Mouse (Mus musculus) bone marrow macrophage, adult 2 months (primary cell): ENCODE measurements around the gene Catsperz. TPM values are rescaled to one million over a fixed set of nuclear protein-coding genes. Genes with fewer than 3 reads are reported as not detected.

Experiments used
- H3K27ac ChIP-seq: 2 replicates; pipeline ENCODE4 v1.5.1; 2012; ENCODE audit warnings: low read depth, low read length; ENCODE audit not compliant: insufficient read depth
- H3K4me1 ChIP-seq: 2 replicates; pipeline ENCODE4 v1.6.1; 2012; ENCODE audit warnings: low read length; ENCODE audit not compliant: control insufficient read depth, insufficient read depth
- H3K4me3 ChIP-seq: 2 replicates; pipeline ENCODE4 v1.5.1; 2012; ENCODE audit warnings: mild to moderate bottlenecking, low read length, moderate library complexity; ENCODE audit not compliant: insufficient read depth
- CTCF ChIP-seq: IDR thresholded peaks from 2 replicates; pipeline ENCODE4 v1.5.1; 2012; ENCODE audit warnings: low read depth, mild to moderate bottlenecking, low read length, moderate library complexity
- POLR2A ChIP-seq: IDR thresholded peaks from 2 replicates; pipeline ENCODE4 v1.6.1; 2012; ENCODE audit warnings: mild to moderate bottlenecking, low read depth, low read length, borderline replicate concordance
- polyA plus RNA-seq: library from polyadenylated mRNA; stranded (reverse); fragments of >200 nt; gene quantifications from 2 replicates; pipeline ENCODE4 v1.2.4, GENCODE M21; 2012; ENCODE audit not compliant: missing spikeins, insufficient read depth, insufficient read length

Gene Catsperz
- polyA plus RNA-seq, 1 experiment, result not detected

DNA sequence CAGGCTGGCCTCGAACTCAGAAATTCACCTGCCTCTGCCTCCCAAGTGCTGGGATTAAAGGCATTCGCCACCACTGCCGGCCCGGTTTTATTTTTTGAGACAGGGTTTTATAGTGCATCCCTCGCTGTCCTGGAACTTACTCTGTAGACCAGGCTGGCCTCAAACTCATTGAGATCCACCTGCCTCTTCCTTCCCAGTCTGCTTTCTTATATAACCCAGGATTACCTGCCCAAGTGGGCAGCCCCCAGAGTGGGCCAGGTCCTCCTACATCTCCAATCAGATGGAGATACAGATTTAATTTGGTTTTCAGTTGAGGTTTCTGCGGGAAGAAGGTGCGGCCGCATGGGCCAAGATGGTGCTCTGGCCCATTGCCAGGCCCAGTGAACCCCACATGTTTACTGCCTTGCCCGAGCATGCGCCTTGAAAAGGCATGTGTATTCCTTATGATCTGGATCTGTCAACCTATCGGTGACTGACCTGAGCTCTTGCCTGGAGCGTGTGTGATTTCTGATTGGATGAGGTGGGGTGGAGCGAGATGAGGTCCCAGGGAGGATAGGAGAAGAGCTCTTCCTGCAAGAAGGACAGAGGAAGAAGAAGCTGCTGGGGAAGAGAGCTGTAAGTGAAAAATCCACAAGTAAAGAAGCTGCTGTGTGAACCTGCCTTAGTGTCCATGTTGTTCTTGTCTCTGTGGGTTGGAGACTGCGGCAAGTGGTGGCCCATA lies 31.3 kb downstream of the Catsperz start:
- no peak for TF ChIP-seq POLR2A
- TF ChIP-seq CTCF, result no peak

DNA sequence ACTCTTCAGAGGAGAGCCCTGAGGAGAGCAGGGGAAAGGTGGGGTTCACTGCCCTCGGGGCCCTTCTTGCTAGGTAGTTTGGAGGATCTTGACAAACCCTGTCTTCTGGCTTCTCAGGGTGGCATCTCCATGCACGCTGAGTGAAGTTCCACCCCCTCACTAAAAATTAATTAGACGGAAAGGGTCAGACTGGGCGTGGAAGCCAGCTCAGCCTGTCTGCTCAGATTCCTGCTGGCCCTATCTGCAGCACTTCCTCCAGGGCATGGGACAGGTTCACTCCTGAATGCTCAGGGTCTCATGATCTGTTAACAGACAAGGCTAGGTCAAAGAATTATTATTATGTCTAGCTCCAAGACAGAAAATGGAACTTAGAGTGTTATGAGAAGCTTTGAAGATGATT lies 32.7 kb downstream of the Catsperz start:
- TF ChIP-seq POLR2A, result no peak
- no peak for TF ChIP-seq CTCF
- no peak overlapping the region for H3K4me3 ChIP-seq
- H3K27ac ChIP-seq, result no peak overlapping the region
- H3K4me1 ChIP-seq, result peaks cover 12% of the 10 kb centered on the region

More for the DNA sequence above, 31.3 kb downstream of the Catsperz start:
- H3K4me1 ChIP-seq, result peaks cover 12% of the 10 kb centered on the region
- H3K4me3 ChIP-seq, result no peak overlapping the region
- no peak overlapping the region for H3K27ac ChIP-seq

DNA sequence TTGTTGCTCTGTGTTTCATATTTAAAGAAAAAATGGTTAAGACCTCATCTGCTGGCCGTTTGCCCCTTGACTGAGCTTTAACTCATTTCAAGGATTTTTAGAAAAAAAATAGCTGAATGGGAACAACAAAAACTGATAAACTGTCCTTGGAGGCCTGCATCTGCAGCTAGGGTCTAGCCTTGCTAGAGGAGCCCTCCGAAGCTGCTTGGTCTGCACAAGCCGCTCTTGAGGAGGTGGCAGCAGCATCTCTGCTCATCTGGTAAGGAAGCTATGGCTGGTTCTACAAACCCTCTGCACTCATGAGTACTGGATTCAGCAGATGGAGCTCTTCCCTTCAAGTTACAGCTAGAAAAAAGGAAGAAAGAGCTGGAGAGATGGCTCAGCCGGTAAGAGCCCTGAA lies 47.2 kb downstream of the Catsperz start:
- no peak overlapping the region for H3K4me3 ChIP-seq
- no peak for TF ChIP-seq POLR2A
- TF ChIP-seq CTCF, result no peak
- no peak overlapping the region for H3K27ac ChIP-seq
- peaks cover 12% of the 10 kb centered on the region for H3K4me1 ChIP-seq

DNA sequence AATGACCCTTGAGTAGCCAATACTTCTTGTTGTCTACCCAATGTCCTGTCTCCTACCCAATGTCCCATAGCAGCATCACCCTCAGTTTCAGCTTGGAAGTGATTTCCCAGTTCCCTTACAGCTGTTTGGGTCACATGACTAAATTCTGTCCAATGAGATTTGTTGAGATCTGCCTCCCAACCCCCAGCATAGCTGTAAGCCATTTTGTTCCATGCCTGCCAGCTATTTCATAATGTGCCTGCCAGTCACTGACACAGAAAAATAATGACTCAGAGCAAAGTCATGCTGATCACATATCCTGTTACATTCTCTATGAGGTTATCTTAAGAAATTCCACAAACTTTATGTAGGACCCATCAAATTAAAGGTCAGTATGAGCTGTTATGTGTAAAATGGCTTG lies 48.4 kb downstream of the Catsperz start:
- TF ChIP-seq CTCF (no peak), POLR2A (no peak)
- Histone ChIP-seq H3K4me1 (peaks cover 24% of the 10 kb centered on the region), H3K27ac (peak overlapping the region; percentile 10; the same call in 1 of the 2 replicates), H3K4me3 (no peak overlapping the region)

DNA sequence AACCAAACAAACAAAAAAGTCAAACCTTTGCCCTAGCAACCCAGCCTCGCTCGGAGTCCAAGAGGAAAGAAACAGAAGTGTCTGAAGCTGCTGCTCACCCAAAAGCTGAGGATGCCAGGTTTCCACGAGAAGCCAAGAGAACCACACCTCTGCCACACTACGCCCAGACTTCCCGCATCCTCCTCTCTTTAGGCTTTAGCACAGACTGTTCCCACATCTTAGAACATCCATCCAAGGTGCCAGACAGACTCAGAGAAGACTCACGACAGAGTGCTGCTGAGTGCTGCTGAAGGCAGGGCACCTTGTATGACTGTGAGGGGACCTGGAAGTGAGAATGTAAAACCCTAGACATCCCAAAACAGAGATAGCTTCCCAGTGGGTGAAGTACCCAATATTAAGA lies 49.3 kb downstream of the Catsperz start:
- no peak overlapping the region for H3K27ac ChIP-seq

DNA sequence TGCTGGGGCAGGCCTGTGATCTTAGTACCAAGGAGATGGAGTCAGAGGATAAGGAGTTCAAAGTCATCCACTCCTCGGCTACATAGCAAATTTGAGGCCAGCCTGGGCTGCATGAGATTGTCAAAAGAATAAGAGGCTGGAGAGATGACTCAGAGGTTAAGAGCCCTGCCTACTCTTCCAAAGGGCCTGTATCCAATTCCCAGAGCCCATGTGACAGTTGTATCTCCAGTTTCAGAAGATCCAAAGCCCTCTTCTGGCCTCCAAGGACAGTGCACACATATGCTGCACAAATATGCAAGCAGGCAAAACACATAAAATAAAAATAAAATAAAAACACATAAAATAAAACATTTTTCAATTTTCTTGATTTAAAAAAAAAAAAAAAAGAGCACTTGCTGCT lies 50.9 kb downstream of the Catsperz start:
- TF ChIP-seq CTCF (no peak), POLR2A (no peak)
- Histone ChIP-seq H3K4me3 (no peak overlapping the region), H3K4me1 (peaks cover 40% of the 10 kb centered on the region), H3K27ac (no peak overlapping the region)

More for the DNA sequence above, 49.3 kb downstream of the Catsperz start:
- Histone ChIP-seq H3K4me3 (no peak overlapping the region), H3K4me1 (peaks cover 33% of the 10 kb centered on the region)
- no peak for TF ChIP-seq POLR2A
- TF ChIP-seq CTCF, result no peak

DNA sequence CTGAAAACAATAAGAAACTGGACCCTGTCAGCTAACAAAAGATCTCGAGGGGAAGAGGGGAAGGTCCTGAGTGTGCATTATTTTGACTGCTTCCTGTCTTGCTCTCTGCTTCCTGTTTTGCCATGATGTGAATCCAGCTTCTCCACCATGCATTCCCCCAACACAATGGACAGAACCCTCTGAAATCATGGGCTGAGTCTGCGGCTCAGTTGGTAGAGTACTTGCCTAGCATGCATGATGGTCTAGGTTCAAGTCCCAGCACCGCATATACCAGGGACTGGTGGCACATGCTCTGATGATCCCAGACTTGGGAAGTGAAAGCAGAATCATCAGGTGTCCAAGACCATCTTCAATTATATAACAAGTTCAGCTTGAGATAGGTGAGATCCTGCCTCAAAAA lies 52.5 kb downstream of the Catsperz start:
- no peak for TF ChIP-seq POLR2A
- TF ChIP-seq CTCF, result no peak
- H3K4me1 ChIP-seq, result peaks cover 43% of the 10 kb centered on the region
- no peak overlapping the region for H3K4me3 ChIP-seq
- H3K27ac ChIP-seq, result peak overlapping the region; percentile 80

Other genes starting within 250 kb of the Catsperz start
- 17.9 and 20.5 TPM in 2 replicates for gene Rps6ka4, start 84.7 kb downstream of the Catsperz start, polyA plus RNA-seq
- gene Ccdc88b, start 67.2 kb downstream of the Catsperz start, polyA plus RNA-seq, result 31.8 and 33.2 TPM in 2 replicates
- gene Trmt112, start 15.7 kb downstream of the Catsperz start, polyA plus RNA-seq, result 71.2 and 82.0 TPM in 2 replicates
- 349 and 382 TPM in 2 replicates for gene Prdx5, start 15.3 kb downstream of the Catsperz start, polyA plus RNA-seq
- 35.3 and 41.6 TPM in 2 replicates for gene Esrra, start 3.6 kb downstream of the Catsperz start, polyA plus RNA-seq
- not detected in 2 replicates for gene Kcnk4, start 9.1 kb upstream of the Catsperz start, polyA plus RNA-seq
- gene Bad, start 16.5 kb upstream of the Catsperz start, polyA plus RNA-seq, result 36.2 and 38.5 TPM in 2 replicates
- 31.6 and 36.4 TPM in 2 replicates for gene Gpr137, start 17.1 kb upstream of the Catsperz start, polyA plus RNA-seq
- gene Ppp1r14b, start 49.6 kb upstream of the Catsperz start, polyA plus RNA-seq, result 64.2 and 73.7 TPM in 2 replicates
- 39.8 and 40.6 TPM in 2 replicates for gene Plcb3, start 51.1 kb upstream of the Catsperz start, polyA plus RNA-seq
- 118 and 126 TPM in 2 replicates for gene Fkbp2, start 55.1 kb upstream of the Catsperz start, polyA plus RNA-seq
- 30.1 and 39.9 TPM in 2 replicates for gene Vegfb, start 62.3 kb upstream of the Catsperz start, polyA plus RNA-seq
- 26.8 and 32.2 TPM in 2 replicates for gene Dnajc4, start 67.2 kb upstream of the Catsperz start, polyA plus RNA-seq
- 9.6 and 11.1 TPM in 2 replicates for gene Nudt22, start 70.7 kb upstream of the Catsperz start, polyA plus RNA-seq
- gene Trpt1, start 70.8 kb upstream of the Catsperz start, polyA plus RNA-seq, result 1.7 and 2.5 TPM in 2 replicates
- gene Fermt3, start 94.1 kb upstream of the Catsperz start, polyA plus RNA-seq, result 179 and 190 TPM in 2 replicates
- 54.7 and 56.2 TPM in 2 replicates for gene Stip1, start 114.6 kb upstream of the Catsperz start, polyA plus RNA-seq
- 14.9 and 18.3 TPM in 2 replicates for gene Macrod1, start 131.4 kb upstream of the Catsperz start, polyA plus RNA-seq
- gene Flrt1, start 180.3 kb upstream of the Catsperz start, polyA plus RNA-seq, result not detected in 2 replicates